Mouse (Mus musculus): ENCODE data around the gene Mpzl2.

DNA sequence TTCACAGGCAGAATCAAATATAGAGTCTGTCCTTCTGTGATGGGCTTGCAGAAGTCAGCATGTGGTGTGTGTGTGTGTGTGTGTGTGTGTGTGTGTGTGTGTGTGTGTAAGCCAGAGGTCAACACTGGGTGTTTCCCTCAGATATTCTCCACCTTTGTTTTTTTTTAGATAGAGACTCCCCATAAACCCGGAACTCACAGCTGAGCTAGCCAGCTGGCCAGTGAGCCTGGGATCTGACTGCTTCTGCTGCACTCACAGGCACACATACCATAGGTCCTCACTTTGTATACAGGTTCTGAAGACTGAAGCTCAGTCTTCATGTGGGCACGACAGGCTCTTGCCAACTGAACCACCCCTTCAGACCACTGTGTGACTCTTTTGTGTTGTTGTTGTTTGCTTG is 7.3 kb upstream of the Mpzl2 start:
- no peak for TF ChIP-seq CTCF (IDR thresholded peaks at IDR 0.05; ENCODE audit: low read depth, low read length)
- no peak for TF ChIP-seq POLR2A (IDR thresholded peaks at IDR 0.05; ENCODE audit: extremely low read depth, insufficient read depth, low read length)

All from liver, adult 2 months (tissue).